23 mouse cellular contexts compared by ENCODE assay signal in the genomic region with DNA sequence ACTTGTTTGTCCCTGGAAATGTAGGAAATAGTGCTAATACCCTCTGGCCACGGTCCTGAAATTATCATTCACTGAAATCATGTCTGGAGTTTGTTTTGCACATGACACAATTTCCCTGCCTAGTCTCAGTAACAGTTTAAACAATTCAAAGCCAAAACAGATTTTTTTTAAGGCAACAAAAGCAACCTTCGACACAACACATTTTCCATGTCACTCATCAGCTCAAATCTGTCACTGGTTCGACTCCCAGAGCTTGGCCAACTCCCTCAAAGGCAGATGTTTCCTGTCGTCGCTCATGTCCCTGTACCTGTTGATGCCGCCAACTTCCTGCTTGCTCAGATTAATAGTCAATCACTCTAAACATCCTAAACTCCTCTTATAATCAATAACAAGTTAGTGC. TPM values are rescaled to one million over a fixed set of nuclear protein-coding genes. Genes with fewer than 3 reads are reported as not detected.
DNase-seq lines count a peak whose midpoint lies in the region; ATAC-seq and TF ChIP-seq lines count a peak whose summit lies in the region.
"Had no signal": no experiment of that assay in that cellular context is flagged by ENCODE, and none has a peak within 500 bp of the region (broad histone marks: within the 10 kb centered on the region; RNA-seq: fewer than 3 reads in every experiment).

No protein-coding gene starts in this region.

- 71% methylated on average over 6 of the region's 6 CpGs for WGBS in liver, adult 2 months
- WGBS in liver, embryonic 11.5 days: 46% methylated on average over 6 of the region's 6 CpGs
- WGBS in lung, embryonic 16.5 days: 30% methylated on average over 6 of the region's 6 CpGs
- 35% methylated on average over 6 of the region's 6 CpGs for WGBS in thymus, adult 2 months

- H3K4me2 ChIP-seq in liver, embryonic 11.5 days: no peak overlapping the region
- no peak overlapping the region for H3K4me2 ChIP-seq in lung, embryonic 16.5 days (ENCODE audit: low read depth, low read length)
- H3K4me2 ChIP-seq: forebrain, embryonic 15.5 days; heart, embryonic 13.5 days; hindbrain, embryonic 14.5 days had no signal

- TF ChIP-seq CTCF in liver, adult 2 months (IDR thresholded peaks at IDR 0.05; ENCODE audit: low read depth, low read length): no peak
- TF ChIP-seq CTCF in thymus, adult 2 months (IDR thresholded peaks at IDR 0.05; ENCODE audit: borderline replicate concordance, control insufficient read depth, extremely low read depth, insufficient read depth, low read length, poor library complexity): no peak

- no peak for ATAC-seq in liver, embryonic 11.5 days (replicated peaks; ENCODE audit: low FRiP score)
- peak; percentile 86 for ATAC-seq in lung, embryonic 16.5 days (ENCODE audit: low read depth)
- ATAC-seq in cerebellum, adult (ENCODE audit: insufficient number of reproducible peaks, low FRiP score, low TSS enrichment): no peak
- ATAC-seq: activated CD4-positive, CD25-positive, alpha-beta regulatory T cell, adult 4 months; forebrain, embryonic 15.5 days had no signal

- peak; percentile 3 for DNase-seq in liver, adult 2 months (ENCODE audit: extremely low read depth, low read depth, low spot score)
- DNase-seq in liver, embryonic 11.5 days (ENCODE audit: low spot score): no peak
- peak; percentile 18 for DNase-seq in lung, postnatal 14 days
- peak; percentile 4 to 24 for DNase-seq in lung, postnatal 4 days
- no peak for DNase-seq in gastrocnemius, postnatal 4 days (ENCODE audit: low spot score in 2 of 2)
- no peak for DNase-seq in thymus, adult 2 months
- DNase-seq: adrenal gland, adult 8-10 months; adrenal gland, postnatal 25 days; cerebellum, adult 18-20 months; cerebellum, adult 9-10 months; cerebellum, postnatal 14 days; gastrocnemius, postnatal 25 days; heart, adult 2 months; heart, postnatal 4 days had no signal

- H3K9ac ChIP-seq in liver, adult 2 months (ENCODE audit: low read depth, low read length): no peak overlapping the region
- H3K9ac ChIP-seq in liver, embryonic 11.5 days (ENCODE audit: low read depth, low read length): no peak overlapping the region
- no peak overlapping the region for H3K9ac ChIP-seq in lung, embryonic 16.5 days (ENCODE audit: low read length)
- H3K9ac ChIP-seq: forebrain, embryonic 15.5 days; heart, embryonic 13.5 days; hindbrain, embryonic 14.5 days had no signal

- no peaks in the 10 kb centered on the region for H3K79me2 ChIP-seq in liver, adult 2 months (ENCODE audit: control insufficient read depth, insufficient read depth, low read length)

- no peak overlapping the region for H3K27ac ChIP-seq in liver, adult 2 months (replicated peaks; ENCODE audit: insufficient read depth, low read depth, low read length)
- no peak overlapping the region for H3K27ac ChIP-seq in liver, embryonic 11.5 days (ENCODE audit: low read depth, low read length)
- no peak overlapping the region for H3K27ac ChIP-seq in lung, embryonic 16.5 days (ENCODE audit: low read length)
- H3K27ac ChIP-seq in thymus, adult 2 months (ENCODE audit: control insufficient read depth, insufficient read depth, low read length): no peak overlapping the region
- H3K27ac ChIP-seq: forebrain, embryonic 10.5 days; forebrain, embryonic 15.5 days; heart, adult 2 months; heart, embryonic 10.5 days; heart, embryonic 13.5 days; hindbrain, embryonic 14.5 days had no signal

- no peaks in the 10 kb centered on the region for H3K27me3 ChIP-seq in liver, adult 2 months (ENCODE audit: control insufficient read depth, insufficient read depth, low read length)
- H3K27me3 ChIP-seq in liver, embryonic 11.5 days (replicated peaks; ENCODE audit: control insufficient read depth, insufficient read depth, low read length): no peaks in the 10 kb centered on the region
- no peaks in the 10 kb centered on the region for H3K27me3 ChIP-seq in lung, embryonic 16.5 days (ENCODE audit: control insufficient read depth, insufficient read depth, low read depth, low read length)
- H3K27me3 ChIP-seq in thymus, adult 2 months (ENCODE audit: control insufficient read depth, insufficient read depth, low read length): no peaks in the 10 kb centered on the region
- H3K27me3 ChIP-seq: forebrain, embryonic 15.5 days; heart, embryonic 13.5 days had no signal

- no peaks in the 10 kb centered on the region for H3K9me3 ChIP-seq in liver, embryonic 11.5 days (ENCODE audit: control insufficient read depth, low read length)
- H3K9me3 ChIP-seq in lung, embryonic 16.5 days (ENCODE audit: control insufficient read depth, low read length): no peaks in the 10 kb centered on the region
- H3K9me3 ChIP-seq: forebrain, embryonic 10.5 days; forebrain, embryonic 15.5 days; heart, embryonic 10.5 days; heart, embryonic 13.5 days had no signal

- no peak for TF ChIP-seq POLR2A in liver, adult 2 months (IDR thresholded peaks at IDR 0.05; ENCODE audit: extremely low read depth, insufficient read depth, low read length)
- TF ChIP-seq POLR2A in thymus, adult 2 months (IDR thresholded peaks at IDR 0.05; ENCODE audit: control insufficient read depth, extremely low read depth, insufficient read depth, low read length, poor library complexity): no peak

- H3K4me3 ChIP-seq in liver, adult 2 months (ENCODE audit: insufficient read depth, low read depth, low read length): no peak overlapping the region
- H3K4me3 ChIP-seq in liver, embryonic 11.5 days (ENCODE audit: low read depth, low read length): no peak overlapping the region
- H3K4me3 ChIP-seq in lung, embryonic 16.5 days (ENCODE audit: low read length): no peak overlapping the region
- no peak overlapping the region for H3K4me3 ChIP-seq in thymus, adult 2 months (ENCODE audit: control insufficient read depth, insufficient read depth, low read length)
- H3K4me3 ChIP-seq: forebrain, embryonic 10.5 days; forebrain, embryonic 15.5 days; heart, adult 2 months; heart, embryonic 10.5 days; heart, embryonic 13.5 days had no signal

- H3K36me3 ChIP-seq in liver, adult 2 months (ENCODE audit: control insufficient read depth, insufficient read depth, low read length): no peaks in the 10 kb centered on the region
- no peaks in the 10 kb centered on the region for H3K36me3 ChIP-seq in liver, embryonic 11.5 days (ENCODE audit: control insufficient read depth, insufficient read depth, low read length)
- H3K36me3 ChIP-seq in lung, embryonic 16.5 days (ENCODE audit: control insufficient read depth, insufficient read depth, low read length): no peaks in the 10 kb centered on the region
- no peaks in the 10 kb centered on the region for H3K36me3 ChIP-seq in thymus, adult 2 months (ENCODE audit: control insufficient read depth, insufficient read depth, low read length)
- H3K36me3 ChIP-seq: forebrain, embryonic 10.5 days; heart, embryonic 10.5 days; heart, embryonic 13.5 days had no signal

- no peaks in the 10 kb centered on the region for H3K4me1 ChIP-seq in liver, adult 2 months (ENCODE audit: control insufficient read depth, insufficient read depth, low read length)
- no peaks in the 10 kb centered on the region for H3K4me1 ChIP-seq in liver, embryonic 11.5 days (replicated peaks; ENCODE audit: control insufficient read depth, insufficient read depth, low read length)
- H3K4me1 ChIP-seq in lung, embryonic 16.5 days (replicated peaks; ENCODE audit: control insufficient read depth, insufficient read depth, low read length): peaks cover 3% of the 10 kb centered on the region; the same call in 1 of the 2 replicates
- H3K4me1 ChIP-seq in thymus, adult 2 months (replicated peaks; ENCODE audit: control insufficient read depth, insufficient read depth, low read length): no peaks in the 10 kb centered on the region
- H3K4me1 ChIP-seq: forebrain, embryonic 10.5 days; forebrain, embryonic 15.5 days; heart, embryonic 10.5 days had no signal

RNA-seq across cellular contexts. Expression of a gene that starts 50.7 kb away (rescaled TPM):
- total RNA-seq in liver, adult 2 months (2014; rRNA removed): 0.18 and 0.20 TPM in 2 replicates
- 0.05 TPM in 2 replicates for polyA plus RNA-seq in liver, adult 2 months (2012; rRNA removed)
- 0.08 and 0.31 TPM in 2 replicates for polyA plus RNA-seq in liver, embryonic 11.5 days (2014; fragmentation: Nextera tagmentation; extraction: Ambion mirVana)
- polyA plus RNA-seq in lung, embryonic 16.5 days (2015; fragmentation: Nextera tagmentation; extraction: Ambion mirVana): 1.8 and 2.5 TPM in 2 replicates
- total RNA-seq in gastrocnemius, postnatal 4 days (2021): 1 to 10 TPM; 2.4 to 4.6 TPM
- 0.09 and 0.18 TPM in 2 replicates for polyA plus RNA-seq in thymus, adult 2 months (2012; rRNA removed)
- total RNA-seq: granulocyte monocyte progenitor cell, adult 5-6 weeks had no signal

Comparison
In these comparisons a context has a peak if more than half of its experiments do, and no peak if none do; other contexts are left out.
1. DNase-seq: peak in liver, adult 2 months (single experiment), lung, postnatal 14 days (single experiment) and lung, postnatal 4 days (2 of 2); none in liver, embryonic 11.5 days (single experiment), gastrocnemius, postnatal 4 days (0 of 2) and thymus, adult 2 months (single experiment).